Mouse (Mus musculus) myocyte (in vitro differentiated cells): ENCODE measurements around the gene Anks1. TPM values are rescaled to one million over a fixed set of nuclear protein-coding genes. Genes with fewer than 3 reads are reported as not detected.

Experiments
- H3K27me3 ChIP-seq: one replicate; pipeline ENCODE4 v1.6.1; 2011; ENCODE audit not compliant: control insufficient read depth, insufficient read depth, insufficient read length
- H3K36me3 ChIP-seq: one replicate; pipeline ENCODE4 v1.6.1; 2011; ENCODE audit not compliant: control insufficient read depth, insufficient read depth
- H3K4me2 ChIP-seq: one replicate; pipeline ENCODE4 v1.6.1; 2011; ENCODE audit warnings: low read depth, control low read depth
- H3K4me3 ChIP-seq: one replicate; pipeline ENCODE4 v1.5.1; 2011; ENCODE audit warnings: mild to moderate bottlenecking, control low read depth, moderate library complexity
- H3K79me2 ChIP-seq: one replicate; pipeline ENCODE4 v1.6.1; 2011; ENCODE audit not compliant: control insufficient read depth, insufficient read depth
- H3ac ChIP-seq: one replicate; pipeline ENCODE4 v1.6.1; 2011; ENCODE audit not compliant: control insufficient read depth, insufficient read length
- CEBPB ChIP-seq: IDR thresholded peaks from 2 replicates; pipeline ENCODE4 v1.6.1; 2011; ENCODE audit warnings: mild to moderate bottlenecking, moderate library complexity; ENCODE audit not compliant: poor library complexity, insufficient read depth, severe bottlenecking
- E2F4 ChIP-seq: IDR thresholded peaks from one replicate; pipeline ENCODE4 v1.6.1; 2011; ENCODE audit warnings: mild to moderate bottlenecking, control low read depth, moderate library complexity; ENCODE audit not compliant: insufficient read depth
- MAX ChIP-seq: IDR thresholded peaks from one replicate; pipeline ENCODE4 v1.6.1; 2011; ENCODE audit warnings: low read depth, mild to moderate bottlenecking, control low read depth
- MYOD1 ChIP-seq, 3 experiments: IDR thresholded peaks; one replicate each; pipeline ENCODE4 v1.6.1; 2011; ENCODE audit warnings: control low read depth in 2 of 3, low read depth in 2 of 3, mild to moderate bottlenecking in 2 of 3, moderate library complexity in 1 of 3; ENCODE audit not compliant: insufficient read length in 2 of 3, control insufficient read depth in 1 of 3
- MYOG ChIP-seq, 3 experiments: IDR thresholded peaks; one replicate each; pipeline ENCODE4 v1.6.1; 2011; ENCODE audit warnings: control low read depth in 2 of 3, low read depth in 2 of 3, mild to moderate bottlenecking in 2 of 3; ENCODE audit not compliant: insufficient read length in 2 of 3, control insufficient read depth in 1 of 3, insufficient read depth in 1 of 3
- POLR2A ChIP-seq: IDR thresholded peaks from one replicate; pipeline ENCODE4 v1.6.1; 2011; ENCODE audit warnings: low read depth, mild to moderate bottlenecking, control low read depth, moderate library complexity; ENCODE audit not compliant: insufficient read length
- POLR2AphosphoS2 ChIP-seq: IDR thresholded peaks from one replicate; pipeline ENCODE4 v1.6.1; 2011; ENCODE audit warnings: low read depth, control low read depth; ENCODE audit not compliant: insufficient read length
- REST ChIP-seq: IDR thresholded peaks from one replicate; pipeline ENCODE4 v1.6.1; 2011; ENCODE audit warnings: mild to moderate bottlenecking, control low read depth, moderate library complexity; ENCODE audit not compliant: insufficient read depth, insufficient read length
- SRF ChIP-seq: IDR thresholded peaks from one replicate; pipeline ENCODE4 v1.6.1; 2011; ENCODE audit warnings: low read depth; ENCODE audit not compliant: control insufficient read depth, insufficient read length
- TCF12 ChIP-seq: IDR thresholded peaks from one replicate; pipeline ENCODE4 v1.6.1; 2011; ENCODE audit warnings: mild to moderate bottlenecking, control low read depth; ENCODE audit not compliant: poor library complexity, insufficient read depth, severe bottlenecking
- TCF3 ChIP-seq: IDR thresholded peaks from one replicate; pipeline ENCODE4 v1.6.1; 2011; ENCODE audit warnings: low read depth, control low read depth; ENCODE audit not compliant: insufficient read length
- USF1 ChIP-seq: IDR thresholded peaks from one replicate; pipeline ENCODE4 v1.6.1; 2011; ENCODE audit warnings: low read depth, mild to moderate bottlenecking, control low read depth, moderate library complexity
- polyA plus RNA-seq: library from polyadenylated mRNA; unstranded; fragments of >200 nt; fragmentation: generic; extraction: Trizol; gene quantifications from one replicate; pipeline ENCODE4 v1.2.1, GENCODE M21; 2012; ENCODE audit warnings: missing spikeins

Gene Anks1
- polyA plus RNA-seq, 1 experiment: 10.0 TPM

GRCm38 (mm10) chr17:28100669-28101068 is 191.6 kb downstream of the Anks1 start:
- H3K4me2 ChIP-seq: no peak overlapping the region
- peaks cover 31% of the 10 kb centered on the region for H3K27me3 ChIP-seq
- no peak overlapping the region for H3ac ChIP-seq
- H3K36me3 ChIP-seq: no peaks in the 10 kb centered on the region
- no peaks in the 10 kb centered on the region for H3K79me2 ChIP-seq
- TF ChIP-seq REST (no peak), USF1 (no peak), TCF3 (no peak), MYOG (IDR thresholded peaks at IDR 0.05; ENCODE audit: control insufficient read depth in 1 of 3, insufficient read depth in 1 of 3, insufficient read length in 2 of 3, low read depth in 2 of 3) (no peak), SRF (no peak), POLR2A (no peak)
- no peak overlapping the region for H3K4me3 ChIP-seq

DNA sequence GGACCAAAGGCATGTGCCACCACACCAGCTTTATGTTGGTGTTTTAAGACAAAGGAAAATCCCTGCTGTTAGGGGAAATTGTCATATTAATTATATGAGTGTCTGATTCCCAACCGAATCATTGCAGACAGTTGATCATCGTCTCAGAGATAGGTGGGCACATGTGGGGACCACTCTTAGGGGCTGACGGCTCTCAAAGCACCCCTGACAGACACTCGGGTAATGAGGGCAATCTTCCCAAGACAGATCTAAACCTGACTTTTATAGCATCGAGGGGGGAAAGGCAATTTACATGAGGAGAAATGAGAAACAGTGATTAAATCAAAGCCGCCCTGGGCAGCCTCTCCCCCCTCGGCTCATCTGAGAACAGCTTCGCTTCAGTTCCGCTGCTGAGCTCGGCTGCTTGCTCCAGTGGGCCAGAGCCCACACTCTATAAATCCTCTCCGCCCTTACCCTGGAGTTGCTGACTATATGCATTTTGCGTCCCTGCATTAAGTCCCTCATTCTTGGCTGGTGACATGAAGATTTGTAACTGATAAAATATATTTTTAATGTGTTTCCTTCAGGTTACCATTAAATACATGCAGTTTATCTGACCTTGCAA is 192.3 kb downstream of the Anks1 start:
- Histone ChIP-seq H3ac (no peak overlapping the region), H3K36me3 (no peaks in the 10 kb centered on the region), H3K79me2 (no peaks in the 10 kb centered on the region), H3K4me3 (no peak overlapping the region), H3K4me2 (no peak overlapping the region), H3K27me3 (peaks cover 31% of the 10 kb centered on the region)
- TF ChIP-seq CEBPB (no peak), MYOG (IDR thresholded peaks at IDR 0.05; ENCODE audit: control insufficient read depth in 1 of 3, insufficient read depth in 1 of 3, insufficient read length in 2 of 3, low read depth in 2 of 3) (no peak), MYOD1 (IDR thresholded peaks at IDR 0.05; ENCODE audit: control insufficient read depth in 1 of 3, insufficient read length in 2 of 3, low read depth in 2 of 3) (no peak), REST (no peak), E2F4 (no peak), TCF12 (no peak), SRF (no peak), MAX (no peak), POLR2AphosphoS2 (no peak), TCF3 (no peak), POLR2A (no peak)

DNA sequence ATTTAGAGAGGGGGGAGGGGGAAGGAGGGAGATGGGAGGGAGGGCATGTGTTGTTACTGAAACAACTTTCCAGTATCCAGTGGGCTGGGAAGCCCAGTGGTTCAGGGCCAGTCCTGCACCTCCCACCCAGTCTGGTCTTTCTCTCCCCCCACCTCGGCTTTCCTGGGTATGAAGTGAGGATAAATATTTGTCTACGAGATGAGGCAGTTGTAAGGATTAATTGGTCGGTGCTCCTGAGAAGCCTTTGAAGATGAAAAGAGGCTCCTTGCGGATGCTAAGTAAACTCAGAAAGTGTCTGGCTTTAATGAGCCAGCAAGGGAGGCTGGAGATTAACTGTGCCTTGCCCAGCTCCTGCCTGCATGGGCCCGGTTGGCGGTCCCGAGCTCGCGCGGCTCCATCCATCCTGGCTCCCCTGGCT is 192.8 kb downstream of the Anks1 start:
- no peaks in the 10 kb centered on the region for H3K36me3 ChIP-seq
- peaks cover 31% of the 10 kb centered on the region for H3K27me3 ChIP-seq
- no peak overlapping the region for H3K4me2 ChIP-seq
- TF ChIP-seq TCF12: no peak
- no peaks in the 10 kb centered on the region for H3K79me2 ChIP-seq
- H3K4me3 ChIP-seq: no peak overlapping the region
- no peak overlapping the region for H3ac ChIP-seq

DNA sequence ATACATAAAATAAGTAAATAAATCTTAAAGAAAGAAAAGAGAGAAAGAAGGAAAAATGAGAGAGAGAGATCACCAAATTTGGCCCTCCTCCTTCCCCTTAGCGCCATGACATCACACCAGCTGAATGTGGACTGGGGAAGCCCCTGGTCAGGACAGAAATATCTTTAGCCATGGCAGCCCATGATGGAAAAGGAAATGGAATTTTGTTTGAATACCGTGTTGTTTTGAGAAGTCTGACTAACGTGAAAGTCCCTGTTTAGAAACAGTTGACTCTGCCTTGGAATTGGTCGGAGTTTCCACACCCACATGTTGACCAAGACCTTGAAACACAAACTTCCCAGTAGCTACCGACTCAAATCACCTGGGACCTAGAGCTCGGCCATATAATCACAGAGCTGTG is 195.3 kb downstream of the Anks1 start:
- Histone ChIP-seq H3K4me2 (no peak overlapping the region), H3K27me3 (peaks cover 27% of the 10 kb centered on the region), H3ac (no peak overlapping the region), H3K79me2 (no peaks in the 10 kb centered on the region), H3K36me3 (no peaks in the 10 kb centered on the region), H3K4me3 (no peak overlapping the region)
- TF ChIP-seq POLR2A (no peak), POLR2AphosphoS2 (no peak), MYOG (IDR thresholded peaks at IDR 0.05; ENCODE audit: control insufficient read depth in 1 of 3, insufficient read depth in 1 of 3, insufficient read length in 2 of 3, low read depth in 2 of 3) (no peak), USF1 (no peak), SRF (no peak), CEBPB (no peak), TCF3 (no peak), MAX (no peak), TCF12 (no peak), E2F4 (no peak), MYOD1 (IDR thresholded peaks at IDR 0.05; ENCODE audit: control insufficient read depth in 1 of 3, insufficient read length in 2 of 3, low read depth in 2 of 3) (no peak), REST (no peak)

DNA sequence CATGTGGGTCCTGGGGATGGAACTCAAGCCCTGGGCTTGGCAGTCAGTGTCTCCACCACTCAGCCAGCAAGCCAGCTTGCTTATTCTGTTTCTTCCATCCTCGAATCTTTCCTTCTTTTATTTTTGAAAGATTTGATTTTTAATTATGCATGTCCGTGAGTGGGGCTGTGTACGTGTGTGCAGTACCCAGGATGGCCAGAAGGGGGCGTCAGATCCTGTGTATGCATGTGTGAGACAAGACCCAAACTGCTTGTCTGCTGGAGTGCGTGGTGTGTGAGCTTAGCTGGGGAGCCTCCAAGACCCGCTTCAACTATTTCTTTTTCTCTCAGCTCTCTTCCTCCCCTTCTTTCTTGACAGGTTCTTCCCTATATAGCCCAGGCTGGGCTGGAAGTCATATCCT is 197.2 kb downstream of the Anks1 start:
- Histone ChIP-seq H3ac (no peak overlapping the region), H3K36me3 (no peaks in the 10 kb centered on the region), H3K4me3 (no peak overlapping the region), H3K79me2 (no peaks in the 10 kb centered on the region), H3K27me3 (peaks cover 27% of the 10 kb centered on the region), H3K4me2 (no peak overlapping the region)
- TF ChIP-seq SRF (no peak), MYOG (IDR thresholded peaks at IDR 0.05; ENCODE audit: control insufficient read depth in 1 of 3, insufficient read depth in 1 of 3, insufficient read length in 2 of 3, low read depth in 2 of 3) (no peak), MAX (no peak), REST (no peak), TCF12 (no peak), POLR2AphosphoS2 (no peak), E2F4 (no peak), POLR2A (no peak), MYOD1 (IDR thresholded peaks at IDR 0.05; ENCODE audit: control insufficient read depth in 1 of 3, insufficient read length in 2 of 3, low read depth in 2 of 3) (no peak), USF1 (no peak), TCF3 (no peak), CEBPB (no peak)
